Mouse (Mus musculus) lung, embryonic 15.5 days (tissue): ENCODE data around the gene Jpt1. TPM values are rescaled to one million over a fixed set of nuclear protein-coding genes. Genes with fewer than 3 reads are reported as not detected.
"Not testable (repeated sequence)": the region's sequence is repeated elsewhere in the genome, so short reads cannot be mapped to it uniquely, and the experiment has no call there.

Source experiments
- ATAC-seq: fragments of 200-750 bp; cut with Nextera tagmentation; 2 replicates; pipeline ENCODE4 v1.8.0; 2017; ENCODE audit warnings: moderate number of reproducible peaks, borderline replicate concordance; ENCODE audit not compliant: low FRiP score, low TSS enrichment; ENCODE audit errors: extremely low read depth
- H3K27ac ChIP-seq: fragments of 300-500 bp; sonication (generic); 2 replicates; pipeline ENCODE4 v1.5.1; 2015; ENCODE audit warnings: moderate library complexity, mild to moderate bottlenecking, inconsistent platforms
- H3K27me3 ChIP-seq: fragments of 300-500 bp; sonication (generic); 2 replicates; pipeline ENCODE4 v1.6.1; 2015; ENCODE audit warnings: inconsistent platforms
- H3K36me3 ChIP-seq: fragments of 300-500 bp; sonication (generic); 2 replicates; pipeline ENCODE4 v1.6.1; 2015; ENCODE audit warnings: inconsistent platforms
- H3K4me1 ChIP-seq: fragments of 300-500 bp; sonication (generic); 2 replicates; pipeline ENCODE4 v1.6.1; 2015; ENCODE audit warnings: inconsistent platforms
- H3K4me2 ChIP-seq: fragments of 300-500 bp; sonication (generic); 2 replicates; pipeline ENCODE4 v1.6.1; 2015; ENCODE audit warnings: inconsistent platforms, mild to moderate bottlenecking, moderate library complexity
- H3K4me3 ChIP-seq: fragments of 300-500 bp; sonication (generic); 2 replicates; pipeline ENCODE4 v1.5.1; 2015; ENCODE audit warnings: mild to moderate bottlenecking, inconsistent platforms
- H3K9ac ChIP-seq: fragments of 300-500 bp; sonication (generic); 2 replicates; pipeline ENCODE4 v1.6.1; 2015; ENCODE audit warnings: inconsistent platforms
- H3K9me3 ChIP-seq: fragments of 300-500 bp; sonication (generic); 2 replicates; pipeline ENCODE4 v1.6.1; 2016; ENCODE audit warnings: inconsistent platforms
- WGBS: fragments of 180-500 bp; shearing (Covaris S2); methylation state at CpG from one replicate; pipeline ENCODE4 v1.1.7; 2015; 5-methylcytosine and 5-hydroxymethylcytosine counted together
- polyA plus RNA-seq: library from polyadenylated mRNA; unstranded; fragments of >200 nt; fragmentation: Nextera tagmentation; extraction: Ambion mirVana; gene quantifications from 2 replicates; pipeline ENCODE4 v1.2.1, GENCODE M21; 2015

Jpt1 gene
- polyA plus RNA-seq: 504 and 510 TPM in 2 replicates

DNA sequence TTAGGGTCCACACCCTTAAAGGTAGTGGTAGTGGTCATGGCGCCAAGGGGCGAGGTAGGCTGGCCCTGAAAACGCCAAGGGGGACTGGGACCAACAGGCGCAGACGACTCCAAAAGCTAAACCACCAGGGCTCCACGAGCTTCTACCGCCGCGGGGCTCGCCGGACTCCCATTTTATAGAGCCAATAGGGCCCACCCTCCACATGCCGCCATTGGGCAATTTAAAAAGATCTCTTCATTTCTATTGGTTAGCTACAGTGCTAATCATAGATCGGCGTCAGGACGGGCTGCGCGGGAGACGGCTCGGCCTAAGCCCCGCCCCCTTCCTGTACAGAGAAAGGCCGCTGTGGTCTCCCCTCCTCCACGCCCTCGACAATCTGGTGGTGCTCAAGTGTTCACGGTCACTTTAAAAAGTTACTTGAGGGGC is at the start of gene Jpt1:
Gene Jpt1 (minus strand): TSS at position 150 of the 426 bp plus-strand sequence.
- no peaks in the 10 kb centered on the region for H3K9me3 ChIP-seq
- 0% methylated on average over 24 of the region's 24 CpGs for WGBS
- H3K27me3 ChIP-seq: no peaks in the 10 kb centered on the region
- H3K27ac ChIP-seq: peak within 1 kb of the TSS; percentile 91
- H3K4me1 ChIP-seq: peaks cover 33% of the 10 kb centered on the region
- H3K4me3 ChIP-seq: peak within 1 kb of the TSS; percentile 99
- H3K4me2 ChIP-seq: peak within 1 kb of the TSS; percentile 76
- peak within 1 kb of the TSS; percentile 97 for H3K9ac ChIP-seq
- ATAC-seq: peak; percentile 97
- no peaks in the 10 kb centered on the region for H3K36me3 ChIP-seq

DNA sequence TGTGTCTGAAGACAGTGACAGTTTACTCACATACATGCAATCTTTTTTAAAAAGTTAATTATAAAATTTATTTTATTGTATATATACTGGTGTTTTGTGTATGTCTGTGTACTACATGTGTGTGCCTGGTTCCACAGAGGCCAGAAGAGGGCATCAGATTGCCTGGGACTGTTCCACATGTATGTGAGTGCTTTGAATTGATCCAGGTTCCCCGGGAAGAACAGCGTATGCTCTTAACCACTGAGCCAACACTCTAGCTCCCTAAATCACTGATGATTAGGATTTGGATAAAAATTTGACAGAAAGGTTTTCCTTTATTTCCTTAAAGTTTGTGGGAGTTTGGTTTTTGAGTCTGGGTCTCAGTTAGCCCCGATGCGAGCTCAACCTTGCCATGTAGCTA is 49.2 kb upstream of the Jpt1 start:
- WGBS: 45% methylated on average over 4 of the region's 4 CpGs
- H3K9ac ChIP-seq: peak overlapping the region; percentile 70
- H3K4me3 ChIP-seq: peak overlapping the region; percentile 86
- H3K27me3 ChIP-seq: no peaks in the 10 kb centered on the region
- H3K4me1 ChIP-seq: peaks cover 11% of the 10 kb centered on the region
- peaks cover 25% of the 10 kb centered on the region for H3K36me3 ChIP-seq
- no peaks in the 10 kb centered on the region for H3K9me3 ChIP-seq
- H3K27ac ChIP-seq: peak overlapping the region; percentile 86
- ATAC-seq: no peak
- peak overlapping the region; percentile 74 for H3K4me2 ChIP-seq

DNA sequence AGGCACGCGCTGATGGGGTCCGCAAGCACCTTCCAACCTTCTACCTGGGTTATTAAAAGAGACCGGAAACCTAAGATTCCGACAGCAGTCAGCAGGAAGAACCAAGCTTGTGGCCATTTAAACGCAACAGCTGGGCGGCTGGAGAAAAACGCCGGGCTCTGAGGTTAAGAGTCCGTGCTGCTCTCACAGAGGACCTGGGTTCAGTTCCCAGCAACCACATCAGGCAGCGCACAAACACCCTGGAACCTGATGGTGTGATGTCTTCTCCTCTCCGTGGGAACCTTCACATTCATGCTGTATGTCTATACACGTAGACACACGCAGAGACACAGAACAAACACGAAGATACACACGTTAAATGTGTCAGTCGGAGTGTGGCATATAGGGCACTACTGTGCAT is 41.5 kb upstream of the Jpt1 start:
- Histone ChIP-seq H3K4me3 (no peak overlapping the region), H3K9ac (no peak overlapping the region), H3K27me3 (no peaks in the 10 kb centered on the region), H3K4me1 (no peaks in the 10 kb centered on the region), H3K27ac (no peak overlapping the region), H3K36me3 (no peaks in the 10 kb centered on the region), H3K9me3 (no peaks in the 10 kb centered on the region), H3K4me2 (no peak overlapping the region)
- 74% methylated on average over 17 of the region's 17 CpGs for WGBS
- ATAC-seq: no peak

DNA sequence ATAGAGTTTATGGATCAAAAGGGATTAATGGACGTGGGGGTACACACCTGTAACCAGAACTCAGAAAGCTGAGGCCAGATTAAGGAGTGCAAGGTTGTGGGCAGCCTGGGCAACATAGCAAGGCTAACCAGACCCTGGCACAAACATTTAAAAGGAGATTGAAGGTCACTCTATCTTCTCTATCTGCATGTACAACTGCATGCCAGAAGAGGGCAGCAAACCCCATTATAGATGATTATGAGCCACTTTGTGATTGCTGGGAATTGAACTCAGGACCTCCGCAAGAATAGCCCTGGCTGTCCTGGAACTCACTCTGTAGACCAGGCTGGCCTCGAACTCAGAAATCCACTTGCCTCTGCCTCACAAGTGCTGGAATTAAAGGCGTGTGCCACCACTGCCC is 38.6 kb upstream of the Jpt1 start:
- 63% methylated on average over 4 of the region's 4 CpGs for WGBS
- Histone ChIP-seq H3K36me3 (no peaks in the 10 kb centered on the region), H3K9ac (no peak overlapping the region), H3K4me2 (no peak overlapping the region), H3K27me3 (no peaks in the 10 kb centered on the region), H3K4me3 (no peak overlapping the region), H3K9me3 (no peaks in the 10 kb centered on the region), H3K4me1 (no peaks in the 10 kb centered on the region), H3K27ac (no peak overlapping the region)
- no peak for ATAC-seq

DNA sequence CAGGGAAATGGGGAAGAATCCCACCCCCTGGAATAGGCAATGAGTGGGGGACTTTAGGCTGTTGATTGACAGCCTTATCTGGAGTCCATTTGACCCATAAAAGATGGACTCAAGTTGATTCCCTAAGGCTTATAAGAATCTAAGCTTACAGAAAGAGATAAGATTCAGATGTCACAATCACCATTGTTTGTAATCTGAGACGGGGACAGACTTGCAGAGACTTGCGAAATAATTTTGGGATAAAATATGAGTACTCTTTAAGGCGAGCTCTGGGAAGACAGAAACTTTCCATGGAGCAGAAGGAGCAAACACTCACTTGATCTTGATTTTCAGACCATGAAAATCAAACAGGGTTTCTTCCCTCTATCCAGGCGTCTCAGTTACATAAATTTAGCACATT is 29.4 kb upstream of the Jpt1 start:
- Histone ChIP-seq H3K9ac (no peak overlapping the region), H3K4me3 (no peak overlapping the region), H3K27me3 (peaks cover 4% of the 10 kb centered on the region; the same call in 1 of the 2 replicates), H3K4me1 (no peaks in the 10 kb centered on the region), H3K4me2 (no peak overlapping the region), H3K9me3 (no peaks in the 10 kb centered on the region), H3K36me3 (no peaks in the 10 kb centered on the region), H3K27ac (0 out of 2 replicates have a peak overlapping the region, but pooled peaks have one; percentile 4)
- 41% methylated on average over 4 of the region's 4 CpGs for WGBS
- no peak for ATAC-seq

DNA sequence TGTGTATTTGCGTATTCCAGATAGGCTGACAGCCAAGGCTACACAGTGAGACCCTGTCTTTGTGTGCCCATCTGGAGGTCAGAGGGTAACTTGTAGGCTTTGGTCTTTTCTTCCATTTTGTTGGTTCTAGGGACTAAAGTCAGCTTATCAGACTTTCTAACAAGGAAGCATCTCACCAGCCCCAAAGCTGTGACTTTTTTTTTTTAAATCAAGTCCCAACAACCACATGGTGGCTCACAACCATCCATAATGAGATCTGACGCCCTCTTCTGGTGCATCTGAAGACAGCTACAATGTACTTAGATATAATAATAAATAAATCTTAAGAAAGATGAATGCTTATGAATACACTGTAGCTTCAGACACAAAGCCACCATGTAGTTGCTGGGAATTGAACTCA is 23.9 kb upstream of the Jpt1 start:
- 54% methylated on average over 2 of the region's 2 CpGs for WGBS
- no peaks in the 10 kb centered on the region for H3K9me3 ChIP-seq
- ATAC-seq: no peak
- H3K27ac ChIP-seq: no peak overlapping the region
- peaks cover 12% of the 10 kb centered on the region for H3K36me3 ChIP-seq
- H3K27me3 ChIP-seq: no peaks in the 10 kb centered on the region
- peaks cover 16% of the 10 kb centered on the region for H3K4me1 ChIP-seq
- no peak overlapping the region for H3K9ac ChIP-seq
- H3K4me3 ChIP-seq: no peak overlapping the region
- H3K4me2 ChIP-seq: no peak overlapping the region

DNA sequence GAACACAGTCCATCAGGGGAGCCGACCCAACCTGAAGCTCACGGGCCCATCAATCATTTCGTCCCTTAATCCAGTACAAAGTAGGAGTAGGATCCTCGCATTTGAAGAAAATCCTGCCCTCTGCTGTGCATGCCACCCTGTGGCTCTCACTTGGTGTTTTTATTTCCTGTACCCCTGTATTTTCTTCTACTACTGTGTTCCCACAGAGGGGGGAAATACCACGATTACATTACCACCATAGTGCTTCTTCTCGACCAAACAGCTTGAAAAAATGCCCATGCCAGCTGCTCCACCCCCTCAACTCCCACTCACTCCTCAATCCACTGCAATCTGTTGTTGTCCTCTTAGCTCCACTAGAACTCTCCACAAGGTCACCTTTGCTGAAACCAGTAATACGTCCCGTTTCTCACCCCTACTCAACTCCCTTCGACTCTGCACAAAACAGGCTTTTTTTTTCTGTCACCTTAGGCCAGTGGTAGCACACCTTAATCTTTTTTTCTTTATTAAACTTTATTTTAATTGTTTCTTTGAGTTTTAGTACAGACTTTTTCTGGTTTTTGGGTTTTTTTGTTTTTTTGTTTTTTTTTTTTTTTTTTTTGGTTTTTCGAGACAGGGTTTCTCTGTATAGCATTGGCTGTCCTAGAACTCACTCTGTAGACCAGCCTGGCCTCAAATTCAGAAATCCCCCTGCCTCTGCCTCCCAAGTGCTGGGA is 22.8 kb upstream of the Jpt1 start:
- Histone ChIP-seq H3K4me3 (peak overlapping the region; percentile 99), H3K27ac (peak overlapping the region; percentile 100), H3K4me2 (peak overlapping the region; percentile 57), H3K4me1 (peaks cover 16% of the 10 kb centered on the region), H3K36me3 (peaks cover 22% of the 10 kb centered on the region), H3K9me3 (no peaks in the 10 kb centered on the region), H3K9ac (no peak overlapping the region), H3K27me3 (no peaks in the 10 kb centered on the region)
- ATAC-seq: no peak; the same call in 1 of the 2 replicates
- WGBS: 81% methylated on average over 10 of the region's 10 CpGs

DNA sequence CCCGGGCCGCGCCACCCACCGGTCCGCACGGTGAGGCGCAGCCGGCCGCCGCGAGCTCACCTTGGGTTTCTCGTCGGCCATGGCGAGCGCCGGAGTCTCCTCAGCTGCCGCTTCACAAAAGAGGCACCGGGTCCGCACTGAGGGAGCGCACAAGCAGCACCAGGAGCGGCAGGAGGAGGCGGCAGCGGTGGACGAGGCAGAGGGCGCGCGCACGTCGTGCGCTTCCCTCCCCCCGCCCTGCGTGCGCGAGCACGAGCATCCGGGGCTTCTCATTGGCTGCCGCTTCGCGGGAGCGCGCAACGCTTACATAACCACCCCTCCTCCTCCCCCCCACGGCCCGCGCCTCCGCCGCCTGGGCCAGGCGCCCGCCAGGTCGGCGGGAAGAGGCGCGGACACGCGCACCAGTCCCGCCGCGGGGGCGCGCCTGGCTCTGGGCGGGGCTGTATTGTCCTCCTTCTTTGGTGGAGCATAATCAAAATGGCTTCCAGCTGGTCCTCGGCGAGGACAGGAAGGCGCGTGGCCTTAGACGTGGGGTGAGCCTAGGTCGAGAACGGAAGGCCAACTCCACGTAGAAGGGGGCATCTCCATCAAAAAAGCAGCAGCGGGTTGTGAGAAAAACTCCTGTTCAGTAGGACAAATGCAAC is 22.0 kb upstream of the Jpt1 start, which contains the start of gene Sumo2:
Gene Sumo2 (minus strand): TSS at position 239 of the 644 bp plus-strand sequence.
- Histone ChIP-seq H3K27me3 (no peaks in the 10 kb centered on the region), H3K36me3 (peaks cover 30% of the 10 kb centered on the region), H3K4me3 (peak within 1 kb of the TSS; percentile 99), H3K4me1 (peaks cover 16% of the 10 kb centered on the region), H3K9me3 (no peaks in the 10 kb centered on the region), H3K4me2 (peak within 1 kb of the TSS; percentile 62), H3K27ac (peak within 1 kb of the TSS; percentile 100), H3K9ac (peak within 1 kb of the TSS; percentile 99)
- ATAC-seq: peak; percentile 88
- WGBS: under 1% methylated on average over 46 of the region's 70 CpGs

DNA sequence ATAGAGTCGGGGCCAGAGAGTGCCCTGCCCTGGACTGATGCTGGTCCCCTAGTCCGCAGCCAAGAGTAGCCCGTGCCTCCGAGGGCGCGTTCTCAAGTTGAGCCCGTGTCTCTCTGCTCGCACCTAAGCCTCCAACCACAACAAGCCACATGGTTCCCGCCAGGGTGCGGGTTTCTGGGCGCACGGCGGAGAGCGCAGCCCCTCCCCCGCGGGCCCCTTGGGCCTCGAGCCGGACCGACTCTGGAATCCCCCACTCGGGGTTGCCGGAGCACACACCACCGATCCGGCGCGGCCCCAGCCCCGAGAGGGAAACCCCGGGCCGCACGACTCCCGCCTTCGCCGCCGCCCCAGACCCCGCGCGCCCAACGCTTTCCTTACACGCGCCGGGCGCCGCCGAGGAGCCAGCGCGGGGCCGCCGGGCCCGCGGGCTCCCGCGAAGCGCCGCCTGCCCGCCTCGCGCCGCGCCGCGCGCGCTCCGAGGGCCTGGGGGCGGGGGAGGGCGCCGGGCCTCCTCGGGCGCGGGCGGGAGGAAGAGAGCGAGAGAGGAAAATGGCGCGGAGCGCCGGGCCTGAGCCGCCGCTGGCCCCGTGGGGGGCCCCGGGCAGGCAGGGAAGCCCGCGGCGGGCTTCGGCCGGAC is 21.3 kb upstream of the Jpt1 start:
- Histone ChIP-seq H3K9ac (peak overlapping the region; percentile 99), H3K4me2 (peak overlapping the region; percentile 62), H3K27me3 (no peaks in the 10 kb centered on the region), H3K27ac (peak overlapping the region; percentile 100), H3K9me3 (no peaks in the 10 kb centered on the region), H3K4me3 (peak overlapping the region; percentile 99), H3K4me1 (peaks cover 16% of the 10 kb centered on the region), H3K36me3 (peaks cover 32% of the 10 kb centered on the region)
- peak; percentile 81 for ATAC-seq
- under 1% methylated on average over 69 of the region's 84 CpGs for WGBS

DNA sequence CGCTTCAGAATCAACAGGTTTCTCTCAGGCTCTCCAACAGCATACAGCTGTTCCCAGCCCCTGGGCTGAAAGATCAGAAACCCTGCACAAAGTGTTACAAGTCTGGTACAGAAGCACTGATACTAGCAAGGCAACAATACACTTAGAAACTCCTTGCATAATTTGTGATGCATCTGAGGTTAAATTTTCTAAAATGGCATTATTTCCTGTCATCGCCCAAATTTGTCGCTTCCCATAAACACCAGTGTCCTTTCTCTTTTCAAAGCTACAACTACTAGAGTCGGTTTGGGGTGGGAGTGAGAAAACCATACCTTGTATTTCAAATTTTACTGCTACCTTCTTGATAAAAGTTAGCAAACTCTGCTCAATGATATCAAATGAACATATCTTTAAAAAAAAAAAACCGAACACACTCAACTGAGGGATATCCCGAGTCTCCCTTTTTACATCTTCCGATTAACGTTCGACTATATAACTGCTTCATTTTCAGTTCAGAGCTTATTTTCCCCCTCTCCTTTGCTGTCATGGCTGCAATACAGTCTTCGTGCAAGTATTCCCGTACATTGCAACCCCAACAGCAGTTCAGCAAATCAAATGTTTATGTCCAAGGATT is 20.7 kb upstream of the Jpt1 start:
- ATAC-seq: no peak
- WGBS: 2% methylated on average over 11 of the region's 11 CpGs
- peaks cover 39% of the 10 kb centered on the region for H3K36me3 ChIP-seq

DNA sequence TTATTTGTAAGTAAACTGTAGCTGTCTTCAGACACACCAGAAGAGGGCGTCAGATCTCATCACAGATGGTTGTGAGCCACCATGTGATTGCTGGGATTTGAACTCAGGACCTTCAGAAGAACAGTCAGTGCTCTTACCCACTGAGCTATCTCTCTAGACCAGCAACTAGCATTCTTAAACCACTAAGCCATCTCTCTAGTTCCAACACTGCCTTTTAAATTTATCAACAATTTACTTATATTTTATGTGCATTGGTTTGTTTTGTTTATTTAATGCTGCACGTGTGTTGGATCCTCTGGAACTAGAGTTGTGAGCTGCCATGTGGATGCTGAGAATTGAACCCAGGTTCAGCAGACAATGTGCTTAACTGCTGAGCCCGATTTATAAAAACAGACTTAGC is 12.3 kb upstream of the Jpt1 start:
- 69% methylated on average over 3 of the region's 3 CpGs for WGBS
- H3K4me3 ChIP-seq, H3K9ac ChIP-seq, ATAC-seq, H3K9me3 ChIP-seq, H3K4me2 ChIP-seq, H3K27ac ChIP-seq, H3K4me1 ChIP-seq, H3K27me3 ChIP-seq: not testable (repeated sequence)
- peaks cover 77% of the 10 kb centered on the region for H3K36me3 ChIP-seq

More for the DNA sequence above, 20.7 kb upstream of the Jpt1 start:
- H3K9me3 ChIP-seq: no peaks in the 10 kb centered on the region
- H3K4me2 ChIP-seq: peak overlapping the region; percentile 62
- H3K9ac ChIP-seq: peak overlapping the region; percentile 99
- H3K4me3 ChIP-seq: peak overlapping the region; percentile 99
- H3K4me1 ChIP-seq: peaks cover 16% of the 10 kb centered on the region
- H3K27me3 ChIP-seq: no peaks in the 10 kb centered on the region
- H3K27ac ChIP-seq: peak overlapping the region; percentile 100
